Mouse (Mus musculus) spleen, postnatal 4 days (tissue): Measurements from ENCODE around the gene Nfib.

Source experiments
- DNase-seq, 2 experiments: peaks; one replicate each; pipeline ENCODE4 v3.0.0; 2022; ENCODE audit warnings: low spot score in 2 of 2

Nfib gene

DNA sequence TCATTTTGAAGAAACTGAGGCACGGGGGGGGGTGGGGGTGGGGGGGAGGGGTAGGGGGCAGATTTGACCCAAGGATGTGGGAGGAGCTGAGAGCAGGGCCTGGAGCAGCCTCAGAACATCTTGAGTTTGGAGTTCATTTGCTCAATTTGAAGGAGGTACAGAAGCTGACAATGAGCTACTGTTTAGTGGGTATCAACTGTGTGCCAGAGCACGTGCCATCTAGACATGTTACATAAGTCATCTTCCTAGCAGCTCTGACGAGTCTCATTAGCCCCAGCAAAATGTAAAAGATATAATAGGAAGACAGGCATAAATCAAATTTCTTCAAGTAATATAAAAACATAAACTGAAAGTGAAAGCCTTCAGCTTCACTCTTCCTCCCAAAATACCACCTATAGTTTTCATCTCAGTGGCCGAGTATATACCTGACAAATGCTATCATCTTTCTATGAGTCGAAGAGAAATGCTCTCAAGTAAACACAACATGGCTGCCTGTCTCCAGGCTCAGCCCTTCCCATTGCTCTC is 165.0 kb downstream of the Nfib start:
- no peak for DNase-seq

DNA sequence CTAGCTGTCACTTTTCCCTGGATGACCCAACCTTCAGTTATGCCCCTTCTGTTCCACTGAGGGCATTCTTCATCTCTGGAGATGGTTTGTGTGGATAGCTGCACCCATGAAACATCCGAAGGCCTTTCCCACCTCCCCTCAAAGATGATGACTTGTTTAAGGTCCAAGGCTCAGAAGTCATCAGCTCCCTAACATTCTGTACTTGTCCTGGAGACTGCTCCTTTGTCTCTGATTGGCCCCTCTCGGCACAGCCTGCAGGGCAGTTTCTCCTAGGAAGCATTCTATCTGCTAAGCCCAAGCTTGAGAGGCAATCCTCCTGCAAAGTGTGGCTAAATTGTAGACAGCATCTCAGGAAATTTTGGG is 165.5 kb downstream of the Nfib start:
- DNase-seq = no peak

DNA sequence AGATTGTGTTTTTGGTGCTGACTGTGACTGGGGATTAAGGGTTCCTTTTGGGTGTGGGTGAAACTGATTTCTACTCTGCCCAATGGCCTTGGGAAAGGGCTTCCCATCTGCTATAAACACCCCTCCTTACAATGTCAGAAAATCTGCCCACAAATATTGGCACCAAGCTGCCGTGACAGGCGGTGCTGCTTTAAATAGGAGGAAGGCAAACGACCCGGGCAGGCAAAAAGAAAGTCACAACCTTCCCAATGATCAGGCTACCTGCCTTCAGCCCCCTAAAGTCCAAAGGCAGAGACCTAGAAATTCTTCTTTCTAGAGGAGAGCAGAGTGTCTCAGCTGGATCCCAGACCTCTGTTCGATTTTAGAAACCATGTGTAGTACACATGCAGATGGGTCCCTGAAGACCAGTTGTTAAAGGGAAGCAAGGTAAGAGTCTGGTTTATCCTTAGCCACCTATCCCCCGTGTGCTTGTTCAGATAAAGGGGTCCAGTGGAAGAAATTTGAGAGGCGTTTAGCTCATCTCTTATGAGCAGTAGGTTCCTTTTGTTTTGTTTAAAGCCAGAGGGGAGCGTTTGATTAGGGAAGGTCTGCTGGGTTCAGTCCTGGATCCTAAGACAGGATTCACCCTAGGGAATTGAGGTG is 166.0 kb downstream of the Nfib start:
- DNase-seq = no peak

DNA sequence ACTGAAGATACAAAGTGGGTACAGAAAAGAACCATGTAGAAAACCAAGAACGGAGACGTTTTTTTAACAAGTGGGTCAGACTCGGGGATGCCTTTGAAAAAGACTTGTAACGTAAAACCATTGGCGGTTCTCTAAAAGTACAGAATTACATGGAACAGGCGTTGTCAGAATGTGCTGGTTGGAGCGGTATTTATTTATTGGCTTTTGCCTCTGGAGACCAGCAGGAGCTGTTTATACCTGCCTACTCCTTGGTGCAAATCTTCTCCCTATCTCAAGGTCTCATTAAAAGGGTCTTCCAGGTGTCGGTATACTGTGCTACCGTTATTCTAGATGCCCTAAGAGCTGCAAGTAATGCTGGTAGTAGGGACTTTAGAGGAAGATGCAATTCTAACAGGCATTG is 166.7 kb downstream of the Nfib start:
- DNase-seq = no peak

DNA sequence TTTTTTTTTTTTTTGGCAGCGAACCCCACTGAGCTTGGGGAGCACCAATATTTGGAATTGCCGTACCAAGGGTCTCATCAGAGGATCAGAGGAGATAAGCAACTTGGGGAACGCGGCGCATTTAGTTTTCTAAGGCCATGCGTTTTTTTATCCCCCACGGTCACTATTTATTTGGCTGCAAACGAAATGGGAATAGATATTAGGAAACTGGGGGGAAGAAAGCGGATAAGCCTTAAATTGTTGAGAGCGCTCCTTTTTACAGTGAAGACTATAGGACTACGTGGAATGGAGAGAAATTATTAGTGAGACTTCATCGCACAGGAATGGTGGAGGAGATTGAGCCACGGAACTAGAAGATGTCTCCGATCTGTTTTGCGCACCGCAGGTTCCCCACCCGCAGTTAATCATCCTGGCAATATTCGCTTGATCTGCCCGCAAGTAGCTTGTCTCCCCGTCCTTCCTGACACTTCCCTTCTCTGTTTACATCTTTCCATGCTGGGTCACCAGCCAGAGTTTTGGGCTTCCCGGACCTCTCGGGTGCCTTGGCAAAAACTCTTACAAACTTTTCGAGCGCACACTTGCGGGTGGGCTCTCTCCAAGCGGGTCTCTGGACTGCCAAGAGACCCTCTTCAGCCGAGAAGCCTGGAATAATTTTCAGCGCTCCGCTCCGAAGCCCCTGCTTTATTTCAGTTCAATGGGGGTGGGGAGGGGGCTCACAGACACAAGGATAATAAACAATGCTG is 167.3 kb downstream of the Nfib start:
- DNase-seq = no peak

DNA sequence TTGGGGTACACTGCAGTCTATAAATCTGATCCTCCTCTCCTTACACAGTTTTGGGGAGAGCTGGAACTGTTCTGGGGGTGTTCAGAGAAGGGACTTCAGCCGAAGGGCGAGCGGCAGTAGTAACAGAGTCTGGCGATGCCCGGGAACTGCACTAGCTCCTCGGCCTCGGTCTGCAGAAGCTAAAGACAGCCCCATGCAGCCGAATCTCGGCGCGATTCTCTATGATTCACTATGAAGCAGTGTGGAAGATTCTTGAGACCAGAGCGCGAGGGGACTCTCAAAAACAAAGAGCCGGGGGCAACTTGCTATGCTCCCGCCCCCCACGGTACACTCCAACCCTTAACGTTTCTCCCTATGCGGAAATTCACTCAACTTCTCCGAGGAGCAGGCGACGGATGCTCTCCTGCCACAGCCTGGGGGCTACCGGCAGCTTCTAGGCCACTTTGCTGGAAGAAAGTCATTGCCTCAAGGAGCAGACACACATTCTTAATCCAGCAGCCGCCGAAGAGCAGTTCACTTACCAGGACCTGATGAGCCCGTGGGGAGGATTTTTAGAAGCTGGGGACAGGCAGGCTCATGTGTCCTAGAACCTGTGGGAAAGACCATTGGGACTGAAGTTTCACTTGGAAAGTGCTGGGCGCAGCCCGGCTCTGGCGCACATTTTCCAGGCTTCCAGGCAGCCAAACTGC is 168.1 kb downstream of the Nfib start:
- no peak for DNase-seq

DNA sequence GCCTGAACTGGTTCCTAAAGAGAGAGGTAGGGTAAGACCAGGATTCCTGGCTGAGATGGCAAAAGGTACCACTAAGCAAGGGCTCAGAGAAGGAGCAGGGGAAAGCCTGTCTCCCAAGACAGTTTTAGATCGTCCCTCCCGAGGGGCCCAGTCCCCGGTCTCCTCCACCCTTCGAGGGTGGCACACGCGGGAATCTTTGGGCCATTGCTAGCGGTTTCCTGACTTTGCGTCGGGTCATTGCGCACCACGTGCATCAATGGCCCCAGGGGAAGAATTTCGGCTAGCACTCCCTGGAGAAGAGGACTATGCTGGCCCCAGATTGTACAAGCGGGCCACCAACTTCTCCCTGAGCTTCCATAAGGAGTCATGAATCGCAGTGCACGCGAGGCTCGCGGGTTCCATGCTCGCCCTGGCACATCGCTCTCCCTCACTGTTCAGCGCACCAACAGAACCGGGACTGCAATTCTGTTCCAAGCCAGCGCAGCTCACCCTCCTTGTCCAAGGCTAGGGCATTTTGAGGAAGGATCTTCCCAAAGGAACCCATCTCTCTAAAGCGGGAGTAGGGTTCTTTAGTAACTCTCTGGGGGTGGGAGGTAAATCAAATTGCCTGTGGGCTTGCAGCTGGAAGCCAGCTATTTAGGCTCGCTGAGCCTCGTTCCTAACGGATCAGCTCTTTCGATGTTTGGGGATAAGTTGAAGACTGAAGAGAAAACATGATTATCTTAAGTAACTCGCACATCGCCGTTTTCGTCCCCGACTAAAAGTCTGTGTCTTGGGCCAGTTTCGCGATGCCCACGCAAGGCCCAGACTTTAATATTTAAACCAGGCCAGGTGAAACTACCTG is 168.9 kb downstream of the Nfib start:
- DNase-seq = no peak

DNA sequence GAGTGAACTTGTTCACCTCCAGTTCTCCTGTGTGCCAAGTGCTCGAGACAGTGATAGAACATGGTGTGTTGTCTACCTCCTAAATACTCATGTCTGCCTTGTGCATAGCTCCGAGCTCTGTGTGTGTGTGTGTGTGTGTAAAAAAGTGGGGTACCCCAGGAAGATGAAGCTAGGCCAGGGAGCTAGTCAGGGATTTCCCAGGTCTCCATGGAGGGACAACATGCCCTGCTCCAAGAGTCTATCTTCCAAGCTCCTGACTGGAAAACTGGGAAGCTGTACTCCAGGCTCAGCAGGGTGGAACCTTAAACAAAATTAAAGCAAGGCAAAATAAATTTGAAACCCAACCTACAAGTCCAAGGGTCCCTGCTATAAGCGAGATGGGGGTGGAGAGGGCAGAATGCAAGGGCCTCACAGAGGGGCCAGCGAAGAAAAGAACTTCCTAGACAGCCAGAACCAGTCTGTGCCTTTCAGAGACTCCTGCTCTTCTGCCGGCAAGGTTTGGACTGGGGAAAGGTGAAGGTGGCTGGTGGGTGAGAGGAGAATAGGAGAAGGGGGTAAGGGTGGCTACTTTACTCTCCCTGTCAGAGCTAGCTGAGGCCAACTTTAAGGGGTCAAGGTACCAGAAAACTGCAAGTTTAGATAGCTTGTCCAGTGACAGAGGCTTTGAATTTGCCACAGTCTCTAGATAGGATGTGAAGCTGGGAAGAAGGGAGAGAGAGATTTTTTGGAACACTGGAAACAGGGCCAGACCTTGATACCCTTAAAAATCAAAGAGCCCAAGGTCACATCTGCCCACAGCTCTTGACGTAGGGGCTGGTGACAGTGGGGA is 169.7 kb downstream of the Nfib start:
- no peak for DNase-seq

DNA sequence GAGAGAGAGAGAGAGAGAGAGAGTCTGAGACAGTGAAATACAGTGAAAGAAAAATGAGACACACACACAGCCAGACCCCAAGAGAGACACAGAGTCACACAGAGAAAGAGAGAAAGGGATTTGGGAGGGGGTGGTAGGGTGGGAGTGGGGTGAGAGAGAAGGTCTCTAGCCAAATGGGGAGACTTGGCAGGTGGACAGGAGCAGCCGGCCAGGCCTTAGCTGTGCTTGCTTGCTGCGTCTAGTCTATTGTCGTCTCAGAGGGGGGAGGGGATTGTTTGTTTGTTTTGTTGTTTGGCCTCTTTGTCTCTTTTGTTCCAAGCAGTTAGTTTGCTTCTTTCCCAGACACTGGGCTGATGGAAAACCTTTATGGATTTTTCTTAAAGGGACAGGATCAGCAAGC is 172.3 kb downstream of the Nfib start:
- DNase-seq = no peak

DNA sequence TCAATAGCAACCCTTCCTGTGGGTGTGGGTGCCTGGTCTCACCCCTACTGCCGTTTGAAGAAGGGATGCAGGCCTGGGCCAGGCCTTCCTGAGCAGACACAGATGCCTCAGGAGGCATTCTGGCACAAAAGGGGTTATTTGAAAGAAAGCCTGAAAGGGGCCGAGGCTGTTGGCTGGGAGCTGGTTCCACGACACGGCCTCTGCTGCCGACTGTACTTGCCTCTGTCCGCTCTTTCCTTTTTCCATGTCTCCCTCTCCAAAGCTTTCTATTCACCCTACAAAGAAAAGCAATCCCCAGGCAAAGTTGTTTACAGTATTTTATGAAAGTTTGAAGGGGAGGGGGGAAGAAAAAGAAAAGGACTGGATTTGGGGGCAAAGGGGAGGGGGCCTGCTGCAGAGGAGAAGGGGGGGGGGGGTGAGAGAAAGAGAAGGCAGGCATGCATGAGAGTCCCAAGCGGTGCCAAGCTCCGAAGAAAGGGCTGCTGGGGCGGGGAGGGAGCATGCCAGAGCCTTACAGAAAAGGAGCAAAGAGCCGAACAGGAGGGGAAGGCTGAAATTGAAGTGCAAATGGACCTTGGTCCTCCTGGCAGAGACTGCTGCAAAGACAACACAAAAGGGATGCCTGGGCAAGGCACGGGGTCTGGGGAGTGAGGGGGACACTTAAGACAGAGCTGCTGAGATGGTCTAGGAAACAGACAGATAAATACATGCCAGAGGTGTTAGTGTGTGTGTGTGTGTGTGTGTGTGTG is 172.9 kb downstream of the Nfib start:
- DNase-seq = no peak

DNA sequence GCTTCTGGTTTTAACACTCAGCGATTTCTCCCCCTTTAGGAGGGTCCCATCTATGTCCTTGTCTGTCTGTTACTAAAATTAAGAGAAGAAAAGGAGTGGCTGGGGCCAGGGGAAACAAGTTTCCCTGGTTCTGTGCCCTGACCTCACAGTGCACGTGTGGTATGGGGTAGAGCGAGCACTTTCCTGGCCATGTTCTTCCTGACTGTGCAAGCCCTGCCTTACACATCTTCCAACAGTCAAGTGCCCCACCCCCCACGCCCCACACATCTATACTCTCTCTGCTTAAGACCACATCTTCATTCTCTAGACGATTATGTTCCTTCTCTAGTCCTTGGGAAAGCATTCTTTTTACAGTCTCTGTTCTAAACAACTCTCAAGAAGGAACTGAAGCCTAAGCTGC is 173.6 kb downstream of the Nfib start:
- no peak for DNase-seq

DNA sequence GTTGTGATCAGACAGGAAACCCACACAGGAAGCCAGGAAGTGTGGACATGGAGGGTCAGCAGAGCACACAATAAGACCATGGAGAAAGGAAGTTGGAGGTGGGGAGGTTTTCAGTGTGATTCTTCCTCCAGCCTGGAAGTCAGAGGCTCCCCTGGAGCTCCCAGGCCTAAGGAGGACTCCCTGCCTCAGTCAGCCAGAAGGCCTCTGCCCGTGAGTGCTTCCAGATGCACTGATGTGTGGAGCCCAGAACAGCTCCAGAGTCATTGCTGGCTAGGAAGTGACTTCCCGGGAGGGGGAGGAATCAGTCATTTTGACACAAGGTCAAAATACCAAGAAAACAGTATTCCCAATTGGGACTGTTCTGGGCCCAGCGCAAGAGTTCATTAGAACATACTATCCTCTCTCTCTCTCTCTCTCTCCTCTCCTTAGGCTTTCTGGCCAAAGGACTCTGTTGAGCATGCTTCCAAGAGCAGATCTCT is 174.6 kb downstream of the Nfib start:
- no peak for DNase-seq

DNA sequence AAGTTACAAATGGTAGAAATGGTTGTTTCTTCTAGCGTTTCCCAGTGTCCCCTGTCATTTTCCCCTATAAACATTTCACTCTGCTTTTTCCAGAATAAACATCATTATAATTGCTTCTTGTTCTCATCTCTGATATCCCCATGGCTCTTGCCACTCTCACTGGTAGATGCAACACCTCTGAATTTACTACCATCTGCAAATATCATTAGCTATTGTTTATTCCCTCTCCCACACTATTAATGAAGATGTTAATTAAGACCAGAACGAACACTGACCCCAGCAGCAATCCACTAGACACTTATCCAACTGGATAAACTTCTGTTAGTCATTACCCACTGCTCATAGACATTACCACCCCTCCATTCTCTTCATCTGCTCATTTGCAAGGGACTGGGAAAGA is 176.6 kb downstream of the Nfib start:
- no peak for DNase-seq

DNA sequence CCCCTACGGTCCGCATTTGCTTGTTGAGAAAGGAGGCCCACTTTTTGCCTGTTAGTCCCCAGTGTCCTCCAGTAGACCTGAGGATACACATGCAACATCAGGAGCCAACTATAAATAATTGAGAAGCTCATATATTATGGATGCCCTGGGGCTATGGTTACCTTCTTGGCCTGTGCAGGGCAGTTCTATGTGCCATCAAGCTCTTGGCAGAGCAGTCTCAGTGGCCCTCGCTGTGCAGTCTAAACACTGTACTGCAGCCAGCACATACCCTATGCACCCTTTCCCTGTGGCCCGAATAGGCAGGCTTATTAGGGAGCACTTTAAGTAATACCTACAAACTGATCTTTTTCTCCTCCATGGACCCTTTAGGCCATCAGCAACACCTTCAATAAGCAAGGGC is 185.6 kb downstream of the Nfib start:
- no peak for DNase-seq

DNA sequence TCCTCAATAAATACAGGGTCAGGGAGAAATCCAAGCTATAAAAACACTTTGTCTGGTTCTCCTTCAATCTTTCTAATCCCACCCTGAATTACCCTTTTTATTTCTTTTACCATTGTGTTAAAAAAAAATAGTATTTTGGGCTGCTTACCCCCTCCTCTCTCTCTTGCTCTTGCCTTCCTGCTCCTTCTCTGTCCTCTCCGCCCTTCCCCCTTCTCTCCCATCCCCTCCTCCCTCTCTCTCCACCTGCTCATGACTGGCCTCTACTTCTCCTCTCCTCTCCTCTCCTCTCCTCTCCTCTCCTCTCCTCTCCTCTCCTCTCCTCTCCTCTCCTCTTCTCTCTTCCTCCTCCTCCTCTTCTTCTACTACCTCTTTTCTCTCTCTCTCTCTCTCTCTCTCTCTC is 187.4 kb downstream of the Nfib start:
- DNase-seq = no peak

DNA sequence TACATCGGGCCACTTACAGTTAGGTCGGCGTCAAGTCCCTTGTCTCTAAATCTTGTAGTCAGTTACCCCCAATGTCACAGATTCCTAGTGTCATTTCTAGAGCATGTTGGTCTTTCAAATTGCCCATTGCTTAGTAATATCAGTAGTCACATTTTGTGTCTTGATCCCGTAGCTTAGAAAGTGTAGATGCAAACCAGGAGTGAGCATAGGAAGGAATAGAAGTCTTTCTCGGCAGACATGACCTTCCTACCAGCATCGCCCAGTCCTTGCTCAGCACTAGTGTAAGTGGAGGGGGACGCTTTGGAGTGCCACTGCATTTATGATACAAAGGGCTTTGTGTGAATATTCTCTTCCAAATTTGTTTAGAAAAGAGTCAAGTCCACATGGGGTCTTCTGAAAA is 188.2 kb downstream of the Nfib start:
- DNase-seq = no peak

DNA sequence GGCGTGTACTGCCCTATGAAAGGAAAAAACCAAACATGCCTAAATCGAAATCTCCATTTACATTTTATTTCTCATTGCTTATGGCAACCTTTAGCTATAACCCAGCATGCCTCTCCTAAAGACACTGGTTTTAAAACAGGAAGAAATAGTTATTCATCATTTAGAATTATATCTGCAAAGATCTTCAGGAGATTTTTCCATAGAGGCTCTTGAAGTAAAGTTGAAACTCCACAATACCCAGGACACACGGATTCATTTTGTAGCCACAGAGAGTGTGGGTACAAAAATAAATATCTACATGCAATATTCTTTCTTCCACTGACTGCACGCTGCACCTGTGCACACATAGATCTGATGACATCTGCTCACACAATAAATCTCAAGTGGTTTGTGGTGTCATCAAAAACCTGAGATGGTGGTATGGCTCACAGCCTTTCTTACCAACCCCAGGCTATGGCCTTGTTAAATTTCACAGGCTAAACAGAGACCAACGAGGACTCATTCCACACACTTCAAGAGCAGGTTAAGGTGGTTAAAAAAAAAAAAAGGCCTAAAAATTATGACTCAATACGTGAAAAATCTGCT is 189.2 kb downstream of the Nfib start:
- DNase-seq = no peak

DNA sequence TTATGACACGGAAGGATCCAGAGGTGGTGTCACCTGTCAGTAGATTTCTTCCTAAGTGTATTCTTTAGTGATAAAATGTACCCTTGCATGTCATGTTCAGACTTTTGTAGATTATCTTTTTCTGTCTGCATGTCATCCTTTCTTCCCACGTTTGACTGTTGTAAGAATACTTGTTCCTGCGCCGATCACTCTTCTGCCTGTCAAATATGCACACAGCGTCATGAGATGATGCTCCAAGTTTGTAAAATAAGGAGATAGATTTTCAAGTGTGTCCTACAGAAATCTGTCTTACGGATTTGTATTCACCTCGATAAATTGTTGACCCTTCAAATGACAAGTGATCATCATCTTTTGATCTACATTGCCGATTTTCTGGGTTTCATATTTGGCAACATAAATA is 190.6 kb downstream of the Nfib start:
- peak in 1 of 2 experiments; percentile 2 for DNase-seq

DNA sequence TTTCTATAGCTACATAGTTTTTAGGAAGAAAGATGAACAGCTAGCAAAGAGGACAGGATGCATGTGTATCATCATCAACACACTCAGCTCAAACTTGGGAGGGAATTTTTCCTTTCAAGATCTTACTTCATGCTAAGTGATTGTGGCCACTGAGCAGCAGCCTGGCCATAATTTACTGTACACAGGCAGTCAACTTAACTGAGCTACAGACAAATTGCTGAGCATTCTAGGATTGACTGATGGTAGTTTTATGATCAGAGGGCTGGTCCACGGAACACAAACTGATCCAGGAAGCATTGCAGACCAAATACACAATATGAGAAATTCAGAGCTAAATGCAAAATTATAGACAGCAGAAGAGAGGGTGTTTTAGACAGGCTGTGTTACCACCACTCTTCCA is 191.2 kb downstream of the Nfib start:
- peak in 1 of 2 experiments; percentile 24 for DNase-seq

DNA sequence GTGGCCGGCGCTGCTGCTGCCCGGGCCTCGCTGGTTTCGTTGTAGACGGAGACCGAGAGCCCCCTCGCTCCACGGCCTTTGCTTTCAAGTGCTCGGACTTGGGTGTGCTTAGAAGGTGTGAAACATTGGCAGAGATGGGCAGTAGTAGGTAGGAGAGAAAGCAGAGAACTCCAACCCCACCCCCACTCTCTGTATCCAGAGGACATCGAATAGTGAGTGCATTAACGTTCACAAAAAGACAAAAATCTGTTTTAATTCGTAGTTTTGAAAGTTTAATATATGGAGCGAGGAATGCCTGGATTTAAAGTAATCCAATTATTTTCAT is 192.2 kb downstream of the Nfib start:
- no peak for DNase-seq
